Mouse (Mus musculus): Measurements from ENCODE around the gene Zfp366. TPM values are rescaled to one million over a fixed set of nuclear protein-coding genes. Genes with fewer than 3 reads are reported as not detected.

The Zfp366 gene
- total and polyA plus RNA-seq, 3 experiments = not detected

DNA sequence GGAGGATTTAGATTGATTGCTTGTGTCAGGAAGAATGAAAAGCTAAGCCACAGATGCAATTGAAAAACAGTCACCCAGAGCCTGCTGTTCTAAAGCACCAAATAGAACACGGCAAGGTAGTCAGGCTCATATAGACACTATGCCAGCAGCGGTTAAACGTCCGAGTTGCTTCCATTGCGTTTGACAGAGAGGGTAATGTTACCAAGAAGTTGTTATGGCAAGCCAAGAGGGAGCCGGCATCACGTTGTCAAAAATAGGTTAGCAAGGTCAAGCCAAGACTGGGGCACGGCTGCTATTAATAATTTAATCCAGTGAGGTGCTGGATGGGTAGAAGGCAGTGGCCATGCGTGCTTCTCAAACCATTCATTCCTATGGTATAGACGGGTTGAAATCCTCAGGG is 950 bp downstream of the Zfp366 start:
- no peak overlapping the region for H3K4me2 ChIP-seq (ENCODE audit: insufficient read depth, low read depth, poor library complexity, severe bottlenecking)
- H3K79me2 ChIP-seq (replicated peaks; ENCODE audit: control insufficient read depth, extremely low read depth, insufficient read depth, poor library complexity, severe bottlenecking) = no peaks in the 10 kb centered on the region
- H3K4me1 ChIP-seq (ENCODE audit: control insufficient read depth in 1 of 2, insufficient read depth in 2 of 2) = peaks cover 9 to 34% of the 10 kb centered on the region in 2 experiments
- no peak overlapping the region for H3K4me3 ChIP-seq (replicated peaks in 1 of 3; ENCODE audit: low read depth in 2 of 3, low read length in 2 of 3, poor library complexity in 1 of 3)
- H3K27me3 ChIP-seq (replicated peaks) = peaks cover 13% of the 10 kb centered on the region
- no peak overlapping the region for H3K9ac ChIP-seq (ENCODE audit: insufficient read depth, low read depth)
- no peak for DNase-seq (ENCODE audit: extremely low read depth)
- dilution Hi-C loops (cut with MboI; ENCODE audit: extremely low pct_ligation_motif_present, extremely low pct_unique_long_range_greater_than_20kb, low sequenced_read_pairs) (no loop called here), in situ Hi-C loops (cut with MboI; ENCODE audit: low pct_ligation_motif_present, low pct_unique_long_range_greater_than_20kb, low sequenced_read_pairs) (no loop called here)
- no peaks in the 10 kb centered on the region for H3K9me3 ChIP-seq (replicated peaks; ENCODE audit: low read length)
- H3K36me3 ChIP-seq (replicated peaks in 1 of 2; ENCODE audit: control insufficient read depth in 1 of 2, insufficient read depth in 1 of 2, low read length in 1 of 2) = no peaks in the 10 kb centered on the region
- no peak overlapping the region for H3K27ac ChIP-seq (ENCODE audit: insufficient read depth, low read depth)
- TF ChIP-seq EP300 (IDR thresholded peaks at IDR 0.05; ENCODE audit: low read length) (no peak), UBTF (IDR thresholded peaks at IDR 0.05; ENCODE audit: low read depth, low read length) (no peak), ELF1 (IDR thresholded peaks at IDR 0.05; ENCODE audit: low read depth, low read length) (no peak), POLR2AphosphoS2 (IDR thresholded peaks at IDR 0.05; ENCODE audit: low read depth, low read length) (no peak), KAT2A (IDR thresholded peaks at IDR 0.05; ENCODE audit: insufficient replicate concordance, low read length) (no peak), POLR2A (IDR thresholded peaks at IDR 0.05; ENCODE audit: low read depth, low read length) (no peak), JUND (conservative IDR thresholded peaks at IDR 0.05; ENCODE audit: low read depth, low read length) (no peak)

GRCm38 (mm10) chr13:99186138-99186853 is 1.7 kb downstream of the Zfp366 start:
- H3K27ac ChIP-seq (ENCODE audit: insufficient read depth, low read depth) = no peak overlapping the region
- TF ChIP-seq MAFK (IDR thresholded peaks at IDR 0.05; ENCODE audit: insufficient replicate concordance, low read length) (no peak), SMC3 (IDR thresholded peaks at IDR 0.05; ENCODE audit: low read depth, low read length) (no peak), E2F4 (IDR thresholded peaks at IDR 0.05; ENCODE audit: insufficient replicate concordance, low read depth, low read length) (no peak), USF1 (IDR thresholded peaks at IDR 0.05; ENCODE audit: low read depth, low read length) (no peak), GABPA (IDR thresholded peaks at IDR 0.05; ENCODE audit: insufficient replicate concordance, low read depth, low read length) (no peak), ZNF384 (IDR thresholded peaks at IDR 0.05; ENCODE audit: low read depth, low read length) (no peak), CHD2 (IDR thresholded peaks at IDR 0.05; ENCODE audit: low read length) (no peak), HCFC1 (IDR thresholded peaks at IDR 0.05; ENCODE audit: low read depth, low read length) (no peak), RAD21 (IDR thresholded peaks at IDR 0.05; ENCODE audit: low read depth, low read length) (no peak), POLR2A (IDR thresholded peaks at IDR 0.05; ENCODE audit: low read depth, low read length) (no peak)
- no peaks in the 10 kb centered on the region for H3K79me2 ChIP-seq (replicated peaks; ENCODE audit: control insufficient read depth, extremely low read depth, insufficient read depth, poor library complexity, severe bottlenecking)
- H3K9ac ChIP-seq (ENCODE audit: insufficient read depth, low read depth) = no peak overlapping the region
- H3K4me2 ChIP-seq (ENCODE audit: insufficient read depth, low read depth, poor library complexity, severe bottlenecking) = no peak overlapping the region
- no peaks in the 10 kb centered on the region for H3K36me3 ChIP-seq (replicated peaks in 1 of 2; ENCODE audit: control insufficient read depth in 1 of 2, insufficient read depth in 1 of 2, low read length in 1 of 2)
- DNase-seq (ENCODE audit: extremely low read depth) = no peak
- in situ Hi-C loops (cut with MboI; ENCODE audit: low pct_ligation_motif_present, low pct_unique_long_range_greater_than_20kb, low sequenced_read_pairs) (no loop called here), dilution Hi-C loops (cut with MboI; ENCODE audit: extremely low pct_ligation_motif_present, extremely low pct_unique_long_range_greater_than_20kb, low sequenced_read_pairs) (no loop called here)
- H3K27me3 ChIP-seq (replicated peaks) = peaks cover 14% of the 10 kb centered on the region
- H3K4me1 ChIP-seq (ENCODE audit: control insufficient read depth in 1 of 2, insufficient read depth in 2 of 2) = peaks cover 5 to 27% of the 10 kb centered on the region in 2 experiments
- H3K4me3 ChIP-seq (replicated peaks in 1 of 3; ENCODE audit: low read depth in 2 of 3, low read length in 2 of 3, poor library complexity in 1 of 3) = no peak overlapping the region
- H3K9me3 ChIP-seq (replicated peaks; ENCODE audit: low read length) = no peaks in the 10 kb centered on the region
